Comparison of ENCODE assay signal across 14 mouse cellular contexts in genomic region chr19:7191639-7192038, GRCm38 (mm10). TPM values are rescaled to one million over a fixed set of nuclear protein-coding genes. Genes with fewer than 3 reads are reported as not detected.
DNase-seq lines count a peak whose midpoint lies in the region; ATAC-seq and TF ChIP-seq lines count a peak whose summit lies in the region.
"Had no signal": no experiment of that assay in that cellular context is flagged by ENCODE, and none has a peak within 500 bp of the region (broad histone marks: within the 10 kb centered on the region; RNA-seq: fewer than 3 reads in every experiment).

No protein-coding gene starts in this region.

- 15% methylated on average over 6 of the region's 6 CpGs for WGBS in liver, adult 2 months
- 41% methylated on average over 6 of the region's 6 CpGs for WGBS in liver, embryonic 11.5 days
- WGBS in intestine, postnatal 0 days: 19% methylated on average over 6 of the region's 6 CpGs
- 49% methylated on average over 6 of the region's 6 CpGs for WGBS in kidney, postnatal 0 days
- WGBS in stomach, embryonic 16.5 days: 32% methylated on average over 6 of the region's 6 CpGs

- no peaks in the 10 kb centered on the region for H3K79me2 ChIP-seq in liver, adult 2 months (ENCODE audit: control insufficient read depth, insufficient read depth, low read length)

- no peak overlapping the region for H3K4me3 ChIP-seq in liver, adult 2 months (ENCODE audit: insufficient read depth, low read depth, low read length)
- H3K4me3 ChIP-seq in liver, embryonic 11.5 days (ENCODE audit: low read depth, low read length): no peak overlapping the region
- H3K4me3 ChIP-seq in intestine, postnatal 0 days (ENCODE audit: low read depth, low read length): no peak overlapping the region
- no peak overlapping the region for H3K4me3 ChIP-seq in kidney, postnatal 0 days (replicated peaks; ENCODE audit: low read depth, low read length)
- H3K4me3 ChIP-seq in stomach, embryonic 16.5 days (replicated peaks; ENCODE audit: low read length): no peak overlapping the region
- H3K4me3 ChIP-seq: erythroblast, embryonic 14.5 days; heart, embryonic 10.5 days; midbrain, embryonic 12.5 days had no signal

- peak overlapping the region; percentile 5; the same call in 1 of the 2 replicates for H3K9ac ChIP-seq in liver, adult 2 months (ENCODE audit: low read depth, low read length)
- H3K9ac ChIP-seq in liver, embryonic 11.5 days (ENCODE audit: low read depth, low read length): no peak overlapping the region
- no peak overlapping the region for H3K9ac ChIP-seq in intestine, postnatal 0 days (ENCODE audit: low read depth, low read length)
- H3K9ac ChIP-seq in kidney, postnatal 0 days (ENCODE audit: low read depth, low read length): no peak overlapping the region
- no peak overlapping the region for H3K9ac ChIP-seq in stomach, embryonic 16.5 days (ENCODE audit: low read length)
- H3K9ac ChIP-seq: liver, embryonic 14.5 days; midbrain, embryonic 12.5 days had no signal

- H3K4me2 ChIP-seq in liver, embryonic 11.5 days: no peak overlapping the region
- 0 out of 2 replicates have a peak overlapping the region, but pooled peaks have one; percentile 2 for H3K4me2 ChIP-seq in intestine, postnatal 0 days (replicated peaks; ENCODE audit: low read depth)
- H3K4me2 ChIP-seq in kidney, postnatal 0 days (ENCODE audit: low read length): no peak overlapping the region
- H3K4me2 ChIP-seq in stomach, embryonic 16.5 days (ENCODE audit: low read depth, low read length): no peak overlapping the region
- H3K4me2 ChIP-seq: midbrain, embryonic 12.5 days had no signal

- H3K36me3 ChIP-seq in liver, adult 2 months (ENCODE audit: control insufficient read depth, insufficient read depth, low read length): no peaks in the 10 kb centered on the region
- H3K36me3 ChIP-seq in liver, embryonic 11.5 days (ENCODE audit: control insufficient read depth, insufficient read depth, low read length): no peaks in the 10 kb centered on the region
- H3K36me3 ChIP-seq in intestine, postnatal 0 days (ENCODE audit: control insufficient read depth, insufficient read depth): no peaks in the 10 kb centered on the region
- no peaks in the 10 kb centered on the region for H3K36me3 ChIP-seq in kidney, postnatal 0 days (ENCODE audit: insufficient read depth, low read length)
- no peaks in the 10 kb centered on the region for H3K36me3 ChIP-seq in stomach, embryonic 16.5 days (ENCODE audit: control insufficient read depth, insufficient read depth, low read length)
- H3K36me3 ChIP-seq: heart, embryonic 10.5 days; midbrain, embryonic 12.5 days had no signal

- no peaks in the 10 kb centered on the region for H3K27me3 ChIP-seq in liver, adult 2 months (ENCODE audit: control insufficient read depth, insufficient read depth, low read length)
- H3K27me3 ChIP-seq in liver, embryonic 11.5 days (replicated peaks; ENCODE audit: control insufficient read depth, insufficient read depth, low read length): peaks cover under 1% of the 10 kb centered on the region
- no peaks in the 10 kb centered on the region for H3K27me3 ChIP-seq in intestine, postnatal 0 days (replicated peaks; ENCODE audit: control insufficient read depth, insufficient read depth, low read length)
- H3K27me3 ChIP-seq in kidney, postnatal 0 days (ENCODE audit: insufficient read depth, low read length): no peaks in the 10 kb centered on the region
- H3K27me3 ChIP-seq in stomach, embryonic 16.5 days (ENCODE audit: control insufficient read depth, insufficient read depth, low read length): no peaks in the 10 kb centered on the region
- H3K27me3 ChIP-seq: Patski had no signal

- peaks cover 23% of the 10 kb centered on the region for H3K4me1 ChIP-seq in liver, adult 2 months (ENCODE audit: control insufficient read depth, insufficient read depth, low read length)
- H3K4me1 ChIP-seq in liver, embryonic 11.5 days (replicated peaks; ENCODE audit: control insufficient read depth, insufficient read depth, low read length): peaks cover 20% of the 10 kb centered on the region
- peaks cover 9% of the 10 kb centered on the region; the same call in 1 of the 2 replicates for H3K4me1 ChIP-seq in intestine, postnatal 0 days (replicated peaks; ENCODE audit: control insufficient read depth, insufficient read depth, low read length)
- peaks cover 43% of the 10 kb centered on the region for H3K4me1 ChIP-seq in kidney, postnatal 0 days (replicated peaks; ENCODE audit: insufficient read depth, low read length)
- peaks cover 16% of the 10 kb centered on the region; the same call in 1 of the 2 replicates for H3K4me1 ChIP-seq in stomach, embryonic 16.5 days (ENCODE audit: control insufficient read depth, insufficient read depth, low read length)

- H3K27ac ChIP-seq in liver, adult 2 months (replicated peaks; ENCODE audit: insufficient read depth, low read depth, low read length): peak overlapping the region; percentile 94
- no peak overlapping the region for H3K27ac ChIP-seq in liver, embryonic 11.5 days (ENCODE audit: low read depth, low read length)
- H3K27ac ChIP-seq in intestine, postnatal 0 days (ENCODE audit: low read depth, low read length): peak overlapping the region; percentile 55
- H3K27ac ChIP-seq in kidney, postnatal 0 days: peak overlapping the region; percentile 87
- H3K27ac ChIP-seq in stomach, embryonic 16.5 days (ENCODE audit: low read length): no peak overlapping the region
- H3K27ac ChIP-seq: heart, embryonic 10.5 days; liver, embryonic 14.5 days; midbrain, embryonic 12.5 days had no signal

- no peak for ATAC-seq in liver, embryonic 11.5 days (replicated peaks; ENCODE audit: low FRiP score)
- ATAC-seq in intestine, postnatal 0 days: peak; percentile 84
- ATAC-seq in kidney, postnatal 0 days (replicated peaks; ENCODE audit: low FRiP score, low read depth): peak; percentile 86
- peak; percentile 18; the same call in 1 of the 2 replicates for ATAC-seq in stomach, embryonic 16.5 days (ENCODE audit: insufficient read depth, low FRiP score)
- ATAC-seq: hindbrain, embryonic 16.5 days; Patski had no signal

- no peaks in the 10 kb centered on the region for H3K9me3 ChIP-seq in liver, embryonic 11.5 days (ENCODE audit: control insufficient read depth, low read length)
- H3K9me3 ChIP-seq in intestine, postnatal 0 days (ENCODE audit: control insufficient read depth): no peaks in the 10 kb centered on the region
- no peaks in the 10 kb centered on the region for H3K9me3 ChIP-seq in kidney, postnatal 0 days (replicated peaks; ENCODE audit: low read length)
- H3K9me3 ChIP-seq in stomach, embryonic 16.5 days (replicated peaks; ENCODE audit: control insufficient read depth, low read length): no peaks in the 10 kb centered on the region
- H3K9me3 ChIP-seq: heart, embryonic 10.5 days; midbrain, embryonic 12.5 days had no signal

- DNase-seq in liver, adult 2 months (ENCODE audit: extremely low read depth, low read depth, low spot score): peak; percentile 45
- no peak for DNase-seq in liver, embryonic 11.5 days (ENCODE audit: low spot score)
- DNase-seq in kidney, postnatal 0 days (ENCODE audit: low spot score): no peak
- DNase-seq in right cerebral cortex, adult 18-20 months: no peak
- no peak for DNase-seq in gastrocnemius, postnatal 10 days
- DNase-seq: cerebellum, postnatal 10 days had no signal

- TF ChIP-seq POLR2A in liver, adult 2 months (IDR thresholded peaks at IDR 0.05; ENCODE audit: extremely low read depth, insufficient read depth, low read length): no peak

- no peak for TF ChIP-seq CTCF in liver, adult 2 months (IDR thresholded peaks at IDR 0.05; ENCODE audit: low read depth, low read length)
- TF ChIP-seq CTCF in intestine, postnatal 0 days (IDR thresholded peaks at IDR 0.05; ENCODE audit: low read depth): no peak
- no peak for TF ChIP-seq CTCF in kidney, postnatal 0 days (IDR thresholded peaks at IDR 0.05; ENCODE audit: low read depth)

RNA-seq across cellular contexts. Expression of gene Otub1, which starts 14.5 kb away (rescaled TPM):
- 39.5 and 43.3 TPM in 2 replicates for total RNA-seq in liver, adult 2 months (2014; rRNA removed)
- 55.9 and 61.2 TPM in 2 replicates for polyA plus RNA-seq in liver, adult 2 months (2012; rRNA removed)
- 139 and 140 TPM in 2 replicates for polyA plus RNA-seq in liver, embryonic 11.5 days (2014; fragmentation: Nextera tagmentation; extraction: Ambion mirVana)
- 121 and 126 TPM in 2 replicates for polyA plus RNA-seq in intestine, postnatal 0 days (2015; fragmentation: Nextera tagmentation; extraction: Ambion mirVana)
- 197 and 209 TPM in 2 replicates for polyA plus RNA-seq in kidney, postnatal 0 days (2015; fragmentation: Nextera tagmentation; extraction: Ambion mirVana)
- 157 and 169 TPM in 2 replicates for polyA plus RNA-seq in stomach, embryonic 16.5 days (2015; fragmentation: Nextera tagmentation; extraction: Ambion mirVana)
- 10 to 100 TPM; 63.2 to 67.3 TPM for total RNA-seq in gastrocnemius, postnatal 10 days (2021)

RNA-seq across cellular contexts. Expression of gene Cox8a, which starts 25.8 kb away (rescaled TPM):
- total RNA-seq in liver, adult 2 months (2014; rRNA removed): 252 and 362 TPM in 2 replicates
- 1,697 and 1,918 TPM in 2 replicates for polyA plus RNA-seq in liver, adult 2 months (2012; rRNA removed)
- 1,017 and 1,108 TPM in 2 replicates for polyA plus RNA-seq in liver, embryonic 11.5 days (2014; fragmentation: Nextera tagmentation; extraction: Ambion mirVana)
- 2,194 and 2,204 TPM in 2 replicates for polyA plus RNA-seq in intestine, postnatal 0 days (2015; fragmentation: Nextera tagmentation; extraction: Ambion mirVana)
- 2,325 and 2,471 TPM in 2 replicates for polyA plus RNA-seq in kidney, postnatal 0 days (2015; fragmentation: Nextera tagmentation; extraction: Ambion mirVana)
- polyA plus RNA-seq in stomach, embryonic 16.5 days (2015; fragmentation: Nextera tagmentation; extraction: Ambion mirVana): 986 and 1,009 TPM in 2 replicates
- total RNA-seq in gastrocnemius, postnatal 10 days (2021): 100 to 1,000 TPM; 275 to 315 TPM

RNA-seq across cellular contexts. Expression of gene Naa40, which starts 49.3 kb away (rescaled TPM):
- 5.3 and 7.1 TPM in 2 replicates for total RNA-seq in liver, adult 2 months (2014; rRNA removed)
- polyA plus RNA-seq in liver, adult 2 months (2012; rRNA removed): 6.1 and 9.7 TPM in 2 replicates
- polyA plus RNA-seq in liver, embryonic 11.5 days (2014; fragmentation: Nextera tagmentation; extraction: Ambion mirVana): 70.7 and 76.0 TPM in 2 replicates
- 18.6 and 19.7 TPM in 2 replicates for polyA plus RNA-seq in intestine, postnatal 0 days (2015; fragmentation: Nextera tagmentation; extraction: Ambion mirVana)
- 47.3 and 55.8 TPM in 2 replicates for polyA plus RNA-seq in kidney, postnatal 0 days (2015; fragmentation: Nextera tagmentation; extraction: Ambion mirVana)
- 46.9 and 50.4 TPM in 2 replicates for polyA plus RNA-seq in stomach, embryonic 16.5 days (2015; fragmentation: Nextera tagmentation; extraction: Ambion mirVana)
- 10 to 100 TPM; 12.5 to 15.9 TPM for total RNA-seq in gastrocnemius, postnatal 10 days (2021)

Comparison
In these comparisons a context has a peak if more than half of its experiments do, and no peak if none do; other contexts are left out.
1. H3K27ac ChIP-seq: peak in liver, adult 2 months (single experiment), intestine, postnatal 0 days (single experiment) and kidney, postnatal 0 days (single experiment); none in liver, embryonic 11.5 days (single experiment) and stomach, embryonic 16.5 days (single experiment).